Mouse (Mus musculus) adrenal gland (tissue): ENCODE data around the gene Uck2.

Experiments
- intact Hi-C: fragments of 180-260 bp; cut with DNase I; formaldehyde crosslinking; loops from one replicate; pipeline ENCODE4 v1.15.1; 2025
- microRNA-seq, 2 experiments: library from miRNA; unstranded; fragments of <30 nt; microRNA quantifications; one replicate each; pipeline ENCODE4; 2019

Uck2 gene

GRCm38 (mm10) chr1:167220303-167221174 lies 64.6 kb downstream of the Uck2 start:
- intact Hi-C loops = no loop called here

GRCm38 (mm10) chr1:167215460-167215859 lies 69.7 kb downstream of the Uck2 start:
- intact Hi-C loops = no loop called here

- intact Hi-C loops = loop anchor here (2.0 to 5.0 kb wide), 2 partner anchors 430 to 475 kb away; no protein-coding TSS in a partner anchor
Measured at GRCm38 (mm10) chr1:167212710-167213109, 72.4 kb downstream of the Uck2 start.

GRCm38 (mm10) chr1:167211979-167212614 lies 73.0 kb downstream of the Uck2 start:
- intact Hi-C loops = loop anchor here (2.0 to 5.0 kb wide), 2 partner anchors 429 to 475 kb away; no protein-coding TSS in a partner anchor

GRCm38 (mm10) chr1:167208816-167209215 lies 76.3 kb downstream of the Uck2 start:
- intact Hi-C loops = loop anchor here (5.0 kb wide), 1 partner anchor 777 kb away; no protein-coding TSS in a partner anchor

GRCm38 (mm10) chr1:167205177-167205750 lies 79.9 kb downstream of the Uck2 start:
- intact Hi-C loops = loop anchor here (5.0 kb wide), 1 partner anchor 773 kb away; no protein-coding TSS in a partner anchor

GRCm38 (mm10) chr1:167204421-167204820 lies 80.7 kb downstream of the Uck2 start:
- intact Hi-C loops = no loop called here

GRCm38 (mm10) chr1:167194766-167195165 lies 90.4 kb downstream of the Uck2 start:
- intact Hi-C loops = no loop called here

GRCm38 (mm10) chr1:167187791-167188190 lies 97.3 kb downstream of the Uck2 start:
- intact Hi-C loops = no loop called here

- intact Hi-C loops = no loop called here
Measured at GRCm38 (mm10) chr1:167181919-167182616, 103.1 kb downstream of the Uck2 start.

Small RNA genes within 50 kb of the gene (microRNA-seq; reads per million reads assigned to microRNA genes)
- 0 reads per million in 2 experiments for gene Mir6347
